Mouse (Mus musculus): ENCODE measurements at regions not wholly inside any gene's neighbourhood (a gene's known extent, or its start where the extent isn't known, plus 50 kb on each side); places are given as distances from the start of the nearest gene placed in this dataset.
"Not testable (repeated sequence)": the region's sequence is repeated elsewhere in the genome, so short reads cannot be mapped to it uniquely, and the experiment has no call there.

DNA sequence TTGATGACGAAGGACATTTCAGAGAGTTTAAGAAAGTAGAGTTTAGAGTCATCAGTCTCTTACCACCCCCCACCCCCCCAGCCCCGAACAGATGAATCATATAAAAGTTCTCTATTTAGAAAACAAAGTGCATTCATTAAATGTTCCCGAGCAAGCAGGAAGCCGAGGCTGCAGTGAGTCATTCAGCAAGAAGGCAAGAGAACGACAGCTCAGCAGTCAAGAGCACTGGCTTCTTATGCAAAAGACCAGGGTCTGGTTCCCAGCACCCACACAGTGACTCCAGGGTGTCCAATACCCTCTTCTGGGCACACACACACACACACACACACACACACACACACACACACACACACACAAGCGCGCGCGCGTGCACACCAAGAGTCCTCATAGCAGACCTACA is 107.0 kb upstream of the Spata13 start:
- no peak for DNase-seq

- peak; percentile 26 for DNase-seq
Observed at GRCm38 (mm10) chr14:60527951-60528350, 105.8 kb upstream of the Spata13 start.

DNA sequence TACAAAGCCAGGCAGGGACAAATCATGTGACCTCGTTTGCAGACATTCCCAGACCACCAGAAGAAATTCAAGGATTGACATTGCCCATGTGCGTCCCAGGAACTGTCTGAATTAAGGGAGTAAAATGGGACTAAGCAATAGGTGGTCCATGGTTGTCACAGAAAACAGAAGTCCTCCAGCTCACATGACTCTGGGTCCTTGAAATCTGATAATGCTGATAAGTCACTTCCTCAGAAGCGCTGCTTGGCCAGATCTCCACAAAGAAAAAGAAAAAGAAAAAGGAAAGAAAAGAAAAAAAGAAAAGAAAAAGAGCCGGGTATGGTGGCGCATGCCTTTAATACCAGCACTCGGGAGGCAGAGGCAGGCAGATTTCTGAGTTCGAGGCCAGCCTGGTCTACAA is 105.3 kb upstream of the Spata13 start:
- DNase-seq, result no peak

GRCm38 (mm10) chr14:60529022-60529421 is 104.8 kb upstream of the Spata13 start:
- DNase-seq, result peak; percentile 74

GRCm38 (mm10) chr14:60529646-60530347 is 104.0 kb upstream of the Spata13 start:
- no peak for DNase-seq

- no peak for DNase-seq
Observed at GRCm38 (mm10) chr14:60530348-60530711, 103.5 kb upstream of the Spata13 start.

DNA sequence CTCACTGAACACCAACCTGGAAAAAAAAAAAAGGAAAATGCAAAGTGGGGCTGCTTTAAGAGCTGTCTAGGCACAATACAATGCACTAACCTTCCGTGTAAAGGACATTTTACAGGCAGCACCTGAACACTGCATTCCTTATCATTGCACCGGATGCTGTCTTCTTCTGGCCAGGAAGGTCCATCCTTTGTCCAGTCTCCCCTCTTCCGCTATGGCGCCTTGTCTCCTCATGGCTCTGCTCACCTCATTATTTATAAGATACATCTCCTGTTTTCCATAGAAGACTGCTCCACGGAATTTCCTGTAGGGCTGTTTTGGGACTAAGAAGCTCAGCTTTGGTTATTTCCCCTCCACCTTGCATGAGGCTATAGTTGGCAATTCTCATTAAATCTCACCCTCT is 102.8 kb upstream of the Spata13 start:
- no peak for DNase-seq

DNA sequence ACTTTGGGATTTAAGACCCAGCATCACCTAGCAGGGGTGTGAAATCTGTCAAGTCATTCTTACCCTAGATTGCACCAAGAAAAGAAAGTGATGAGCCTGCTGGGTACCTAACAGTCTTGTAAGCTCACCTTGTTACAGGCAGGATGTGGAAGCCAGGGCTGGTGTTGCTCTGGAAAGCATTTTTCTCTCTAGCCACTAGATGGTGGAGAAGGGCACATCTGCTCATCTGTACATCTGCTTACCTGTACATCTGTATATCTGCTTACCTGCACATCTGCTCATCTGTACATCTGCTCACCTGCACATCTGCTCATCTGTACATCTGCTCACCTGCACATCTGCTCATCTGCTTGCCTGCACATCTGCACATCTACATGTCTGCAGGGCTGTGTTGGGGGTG is 102.0 kb upstream of the Spata13 start:
- no peak for DNase-seq

DNA sequence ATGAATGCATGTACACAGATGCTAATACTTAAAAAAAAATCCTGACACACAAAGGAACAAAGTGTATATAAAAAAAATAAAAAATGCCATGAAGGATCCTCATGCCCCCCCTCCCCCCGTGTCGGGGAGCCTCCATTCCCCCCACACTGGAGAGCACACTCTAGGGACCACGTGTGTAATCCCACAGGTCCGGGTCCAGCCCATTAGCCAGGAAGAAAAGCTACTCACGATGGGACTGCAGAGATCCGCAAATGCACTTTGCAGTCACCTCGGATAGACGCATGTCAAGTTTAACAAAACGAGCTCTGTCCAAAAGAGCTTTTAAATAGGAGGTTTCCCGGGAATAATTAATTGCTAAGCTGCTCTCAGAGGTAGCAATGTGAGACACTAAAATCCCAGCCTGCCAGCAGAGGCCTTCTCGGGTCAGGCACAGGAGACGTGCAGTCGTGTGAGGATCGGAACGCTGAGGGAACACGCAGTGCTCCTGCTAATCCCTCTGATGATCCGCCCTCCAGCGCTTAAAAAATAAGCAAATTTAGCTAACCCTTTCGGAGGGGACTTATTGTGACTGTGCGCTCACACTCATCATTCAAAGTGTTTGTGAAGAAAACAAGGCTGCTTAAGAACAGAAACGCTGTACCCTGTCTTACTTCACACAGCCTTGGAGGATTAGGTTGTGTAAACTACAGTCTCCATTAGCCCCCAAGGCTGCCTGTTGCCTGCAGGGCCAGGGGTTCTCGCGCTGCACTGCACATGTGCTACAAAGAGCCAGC is 100.2 kb upstream of the Spata13 start:
- DNase-seq, result no peak

DNA sequence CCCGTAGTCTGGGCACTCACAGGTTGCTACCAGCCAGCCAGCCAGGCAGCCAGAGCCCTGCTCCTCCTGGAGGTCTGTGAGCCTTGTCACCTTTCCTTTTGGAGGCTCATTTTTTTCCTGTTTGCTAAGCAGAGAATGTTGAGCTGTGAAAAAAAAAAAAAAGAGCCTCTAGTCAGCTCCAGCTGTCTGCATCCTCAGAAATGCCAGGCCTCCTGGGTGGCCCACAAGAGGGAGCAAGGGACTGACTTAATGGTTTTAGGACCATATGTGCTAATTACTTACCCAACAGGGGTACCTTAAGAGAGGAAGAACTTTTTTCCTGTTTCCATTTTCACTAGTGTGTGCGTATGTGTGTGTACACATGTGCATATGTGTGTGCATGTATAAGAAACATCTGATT is 94.8 kb upstream of the Spata13 start:
- DNase-seq, result no peak

DNA sequence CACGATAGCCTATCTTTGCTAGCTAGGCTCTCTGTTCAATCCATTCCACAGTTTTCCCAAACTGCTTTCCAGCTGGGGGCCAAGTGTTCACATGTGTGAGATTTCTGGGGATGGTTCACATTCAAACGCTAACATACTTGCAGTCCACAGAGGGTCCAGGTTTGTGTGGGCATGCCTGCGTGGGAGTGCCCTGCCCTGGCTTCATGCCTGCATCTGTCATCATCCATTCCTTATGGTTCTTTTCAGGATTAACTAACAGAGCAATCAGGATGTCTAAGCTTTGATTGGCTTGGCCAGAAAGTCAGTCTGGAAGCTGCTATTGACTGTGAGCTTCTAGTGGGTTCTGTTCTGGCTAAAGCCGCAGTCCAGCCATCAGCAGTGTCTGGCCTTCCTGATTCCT is 93.7 kb upstream of the Spata13 start:
- no peak for DNase-seq

GRCm38 (mm10) chr14:60541596-60541995 is 92.2 kb upstream of the Spata13 start:
- DNase-seq, result no peak

- no peak for DNase-seq
Observed at GRCm38 (mm10) chr14:60544767-60545166, 89.0 kb upstream of the Spata13 start.

GRCm38 (mm10) chr14:60554222-60554740 is 79.5 kb upstream of the Spata13 start:
- peak; percentile 67 for DNase-seq

DNA sequence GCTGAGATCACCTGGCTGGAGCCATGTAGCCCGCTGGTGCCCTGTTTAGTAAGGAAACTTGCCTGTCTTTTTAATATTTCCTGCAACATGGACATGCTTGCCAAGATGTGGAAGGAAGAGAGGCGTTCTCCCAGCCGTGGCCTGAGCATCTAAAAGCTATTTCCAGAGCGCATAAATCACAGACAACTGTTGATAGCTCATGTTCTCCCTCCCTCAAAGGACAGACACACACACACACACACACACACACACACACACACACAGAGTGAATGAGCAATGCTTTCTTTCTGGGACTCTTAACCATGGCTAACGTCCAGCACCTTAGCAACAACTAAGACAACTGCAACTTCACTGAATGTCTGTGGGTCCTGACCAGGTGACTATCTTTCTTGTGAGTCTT is 77.3 kb upstream of the Spata13 start:
- no peak for DNase-seq

DNA sequence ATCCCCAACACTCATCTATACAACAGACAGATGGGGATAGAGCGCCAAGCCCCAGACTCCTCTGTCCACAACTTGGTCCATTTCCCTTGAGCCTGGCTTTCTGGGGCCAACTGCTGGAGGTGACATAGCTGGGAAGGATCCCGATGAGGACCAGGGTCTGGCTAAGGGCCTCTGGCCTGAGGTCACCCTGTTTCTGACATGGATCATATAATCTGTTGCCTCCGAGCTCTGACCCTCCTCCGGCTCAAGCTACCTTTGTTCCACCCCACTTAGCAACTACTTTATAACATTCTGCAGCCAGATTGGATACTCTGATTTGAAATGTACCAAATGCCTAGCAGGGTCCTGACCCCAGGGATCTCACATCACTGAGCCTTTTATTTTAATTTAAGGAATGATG is 76.8 kb upstream of the Spata13 start:
- no peak for DNase-seq

GRCm38 (mm10) chr14:60559376-60559775 is 74.4 kb upstream of the Spata13 start:
- DNase-seq, result no peak

- DNase-seq, result peak; percentile 46
Observed at GRCm38 (mm10) chr14:60559826-60560529, 73.8 kb upstream of the Spata13 start.

- DNase-seq, result no peak
Observed at GRCm38 (mm10) chr14:60576281-60576680, 57.5 kb upstream of the Spata13 start.

- DNase-seq, result not testable (repeated sequence)
Observed at GRCm38 (mm10) chr14:60580131-60580530, 53.7 kb upstream of the Spata13 start.
